Mouse (Mus musculus): ENCODE data around the gene Nodal.

The Nodal gene

DNA sequence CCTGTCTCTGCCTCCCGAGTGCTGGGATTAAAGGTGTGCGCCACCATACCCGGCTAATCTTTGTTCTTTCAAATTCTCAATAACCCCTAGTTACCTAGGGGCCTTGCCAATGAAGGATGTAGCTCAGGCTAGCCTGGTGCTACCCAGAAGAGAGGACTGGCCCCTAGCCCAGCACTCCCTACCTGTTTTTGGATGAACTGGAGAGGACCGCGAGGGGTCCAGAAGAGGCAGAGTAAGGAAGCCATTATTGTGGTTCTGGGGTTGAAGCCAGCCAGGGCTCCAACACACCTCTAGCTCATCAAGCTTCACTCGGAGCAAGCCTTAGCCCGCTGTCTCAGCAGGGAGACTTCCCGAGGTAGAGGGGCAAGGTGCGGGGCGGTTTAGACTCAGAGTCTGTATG lies at the start of gene Nodal:
Gene Nodal (plus strand): TSS at position 301 of the 400 bp plus-strand sequence.
- DNase-seq = no peak

GRCm38 (mm10) chr10:61369755-61370154 lies 48.0 kb upstream of the Nodal start:
- no peak for DNase-seq

DNA sequence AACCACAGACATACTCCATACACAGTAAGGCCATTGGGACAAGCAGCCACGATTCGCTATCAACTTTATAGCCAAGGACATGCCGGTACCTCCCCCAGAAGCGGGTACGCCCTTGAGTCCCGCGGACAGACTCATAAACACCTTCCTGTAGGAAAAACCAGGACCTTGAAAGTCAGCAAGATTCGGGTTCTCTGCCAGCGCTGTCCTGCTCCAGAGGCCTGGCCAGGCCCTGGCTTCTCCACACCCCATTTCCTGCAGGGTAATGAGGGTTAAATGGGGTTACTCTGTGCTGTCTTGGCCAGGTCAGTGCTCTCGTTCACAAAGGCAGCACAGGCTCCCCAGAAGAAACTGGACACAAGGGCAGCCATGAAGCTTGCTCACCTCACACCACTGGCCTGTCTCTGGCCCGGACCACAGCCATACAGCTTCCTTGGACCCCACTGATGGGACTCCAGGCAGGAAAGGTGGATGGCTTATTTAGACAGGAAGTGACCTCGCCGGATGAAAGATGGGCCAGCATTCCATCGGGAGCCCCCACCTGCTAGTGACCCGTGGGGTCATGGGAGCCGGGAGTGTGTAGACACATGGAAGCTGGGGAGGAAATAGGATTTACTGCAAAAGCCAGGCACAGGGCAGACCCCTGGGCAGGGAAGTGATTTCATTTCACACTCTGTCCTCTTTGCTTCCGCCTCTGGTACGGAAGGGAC lies 47.3 kb upstream of the Nodal start:
- DNase-seq = no peak

DNA sequence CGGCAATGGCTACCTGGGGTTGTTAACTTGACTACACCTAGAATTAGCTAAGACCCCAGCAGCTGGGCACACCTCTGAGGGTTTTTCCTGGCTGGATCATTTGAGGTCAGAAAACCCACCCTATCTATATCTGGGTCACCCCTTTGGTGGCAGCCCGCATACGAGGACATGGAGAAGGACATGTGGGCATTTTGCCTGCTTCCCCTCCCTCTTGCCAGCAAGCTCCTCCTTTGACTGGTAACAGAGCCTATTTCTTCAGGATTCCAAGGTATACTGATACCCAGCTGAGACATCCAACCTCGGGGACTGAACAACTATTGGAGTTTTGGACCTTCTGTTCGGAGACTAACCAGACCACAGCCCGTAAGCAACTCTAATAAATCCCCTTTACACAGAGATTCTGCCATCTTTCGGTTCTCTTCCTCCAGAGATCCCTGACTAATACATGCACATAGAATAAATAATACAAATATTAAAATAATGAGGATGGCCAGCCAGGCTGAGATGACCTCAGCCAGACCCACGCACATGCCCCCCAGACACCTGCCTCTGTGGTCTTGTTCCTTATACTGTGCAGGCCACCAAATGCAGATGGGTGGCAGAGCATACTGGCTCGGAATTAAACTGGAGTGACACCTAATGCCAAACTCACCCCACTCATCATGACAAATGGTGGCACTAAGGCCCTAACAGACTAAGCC lies 45.7 kb upstream of the Nodal start:
- no peak for DNase-seq

- DNase-seq = no peak
Measured at GRCm38 (mm10) chr10:61372585-61372923, 45.2 kb upstream of the Nodal start.

DNA sequence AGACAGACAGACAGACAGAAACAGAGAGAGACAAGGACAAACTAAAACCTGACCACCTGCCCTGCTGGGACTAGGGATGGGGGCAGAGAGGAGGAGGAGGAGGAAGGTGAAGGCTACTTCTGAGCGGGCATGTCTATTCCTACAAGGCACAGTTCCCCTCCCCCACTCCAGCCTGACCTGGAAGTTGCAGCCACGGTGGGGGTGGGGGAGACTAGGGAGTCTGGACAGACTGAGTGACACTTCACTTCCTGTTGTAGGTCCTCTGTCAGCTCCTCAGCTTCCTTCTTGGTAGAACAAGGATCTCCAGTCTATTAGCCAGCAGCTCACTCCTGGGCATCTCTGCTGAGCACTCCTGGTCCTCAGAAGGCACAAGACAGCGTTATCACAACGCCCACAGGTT lies 43.7 kb upstream of the Nodal start:
- no peak for DNase-seq

GRCm38 (mm10) chr10:61374771-61375481 lies 42.8 kb upstream of the Nodal start:
- no peak for DNase-seq

DNA sequence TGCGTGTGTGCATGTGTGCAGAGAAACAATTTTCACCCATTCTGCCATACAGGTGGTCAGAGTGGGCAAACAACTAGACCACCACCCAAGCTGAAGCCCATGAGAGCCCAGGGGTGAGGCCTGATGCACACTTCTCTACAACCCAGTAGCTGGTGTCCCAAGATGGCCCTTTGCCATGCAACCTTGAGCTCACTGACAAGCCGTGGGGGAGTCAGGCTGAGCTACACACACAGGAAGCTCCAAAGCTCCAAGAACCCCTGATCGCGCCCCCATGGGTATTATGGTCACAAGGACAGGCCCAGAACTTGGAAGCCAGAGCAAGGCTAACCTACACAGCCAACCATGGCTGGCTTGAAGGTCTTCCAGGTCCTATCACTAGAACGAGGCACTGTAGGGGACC lies 39.7 kb upstream of the Nodal start:
- DNase-seq = no peak

GRCm38 (mm10) chr10:61378698-61379097 lies 39.1 kb upstream of the Nodal start:
- no peak for DNase-seq

DNA sequence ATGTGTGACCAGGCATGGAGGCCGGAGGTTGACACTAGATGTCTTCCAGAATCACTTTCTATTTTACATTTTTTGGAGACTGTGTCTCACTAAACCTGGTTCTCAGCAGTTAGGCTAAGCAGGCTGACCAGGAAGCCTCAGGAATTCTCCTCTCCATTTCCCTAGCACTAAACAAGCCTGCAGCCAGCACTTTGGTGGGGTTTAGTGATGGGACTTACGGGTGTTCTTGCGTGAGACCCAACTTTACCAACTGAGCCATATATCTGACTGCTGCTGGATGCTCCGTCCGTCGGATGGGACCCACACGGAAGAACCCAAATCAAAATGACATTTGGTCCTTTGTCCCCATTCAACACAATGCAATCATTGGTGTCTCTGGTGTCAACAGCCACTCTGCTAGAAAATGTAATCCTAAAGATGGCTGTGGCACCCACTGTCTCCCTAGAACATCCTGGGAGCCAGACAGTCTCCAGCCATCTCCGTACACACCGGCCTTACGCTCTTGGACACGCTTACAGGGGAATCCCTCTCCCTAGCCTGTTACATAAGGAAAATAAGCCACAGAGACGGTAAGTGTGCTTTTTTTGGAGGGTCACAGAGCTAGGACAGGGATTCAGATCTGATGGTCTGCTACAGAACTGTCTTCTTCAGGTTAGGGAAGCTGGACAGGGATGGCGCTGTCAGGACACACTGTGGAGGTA lies 38.3 kb upstream of the Nodal start:
- no peak for DNase-seq

DNA sequence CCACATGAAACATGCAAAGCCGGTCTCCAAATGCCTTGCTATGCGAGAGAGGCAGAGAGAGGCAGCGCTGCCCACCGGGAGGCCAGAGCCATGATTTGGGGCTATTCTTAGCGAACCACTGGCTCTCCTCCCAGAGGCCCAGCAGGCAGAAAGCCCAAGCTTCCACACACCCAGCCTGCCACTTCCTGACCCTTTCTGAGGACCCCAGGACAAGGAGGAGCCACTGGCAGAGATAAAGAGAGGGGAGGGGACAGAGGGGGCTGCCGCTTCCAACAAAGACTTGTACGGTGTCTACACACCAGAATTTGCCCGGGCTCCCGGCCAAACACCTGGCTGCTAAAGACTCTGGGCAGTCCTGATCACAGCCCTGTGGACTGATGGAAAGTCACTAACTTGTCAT lies 37.6 kb upstream of the Nodal start:
- no peak for DNase-seq

DNA sequence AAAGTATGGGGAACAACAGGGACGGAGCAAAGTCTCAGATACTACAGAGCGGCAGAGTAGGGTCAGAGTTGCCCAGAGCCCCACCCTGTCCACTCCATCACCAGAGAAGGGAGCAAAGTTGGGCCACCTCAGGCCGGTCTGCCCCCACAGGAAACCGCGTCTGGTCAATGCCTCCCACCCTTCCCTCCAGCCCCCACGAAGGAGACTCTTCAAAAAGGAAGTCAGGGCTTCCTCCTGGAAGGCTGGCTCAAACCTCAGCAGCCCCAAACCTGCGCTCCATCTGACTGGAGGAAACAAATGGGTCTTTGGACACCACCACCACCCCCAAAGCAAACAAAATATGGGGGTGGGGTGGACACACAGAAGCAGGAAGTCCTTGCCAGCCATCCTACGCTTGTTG lies 35.9 kb upstream of the Nodal start:
- no peak for DNase-seq

- no peak for DNase-seq
Measured at GRCm38 (mm10) chr10:61382281-61382731, 35.5 kb upstream of the Nodal start.

DNA sequence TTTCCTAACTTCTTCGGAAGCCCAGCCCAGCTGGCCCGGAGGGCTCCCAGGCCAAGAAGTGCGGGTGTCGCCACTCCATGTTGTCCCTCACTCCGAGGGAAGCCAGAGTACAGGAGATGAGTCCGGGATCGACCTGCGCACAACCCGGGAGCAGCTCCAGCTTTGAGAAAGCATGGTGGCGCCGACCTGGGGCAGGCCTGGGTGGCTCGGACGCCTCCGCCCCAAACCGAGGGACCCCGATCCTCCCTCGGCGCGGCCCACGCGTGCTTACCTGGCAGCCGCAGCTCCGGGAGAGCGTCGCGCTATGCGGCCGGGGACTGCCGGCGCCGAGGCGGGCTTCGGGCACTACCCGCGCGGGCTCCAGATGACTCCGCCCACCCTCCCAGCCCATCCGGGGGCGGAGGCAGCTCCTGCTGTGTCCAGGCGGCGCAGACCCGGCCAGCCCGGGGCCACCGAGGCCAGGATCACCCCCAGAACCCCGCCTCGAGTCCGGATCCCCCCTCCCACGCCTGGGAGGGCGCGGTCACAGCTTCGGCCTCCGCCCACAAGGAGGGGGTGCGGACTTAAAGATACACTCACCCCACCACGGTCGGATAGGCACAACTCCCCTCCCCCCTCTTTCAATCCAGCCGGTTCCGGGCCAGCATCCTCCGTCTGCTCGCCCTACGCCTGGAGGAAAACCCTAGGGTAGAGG lies 34.6 kb upstream of the Nodal start, which contains the start of gene Pald1:
Gene Pald1 (minus strand): TSS at position 510 of the 694 bp plus-strand sequence.
- DNase-seq = no peak

GRCm38 (mm10) chr10:61383715-61384047 lies 34.1 kb upstream of the Nodal start:
- DNase-seq = no peak

DNA sequence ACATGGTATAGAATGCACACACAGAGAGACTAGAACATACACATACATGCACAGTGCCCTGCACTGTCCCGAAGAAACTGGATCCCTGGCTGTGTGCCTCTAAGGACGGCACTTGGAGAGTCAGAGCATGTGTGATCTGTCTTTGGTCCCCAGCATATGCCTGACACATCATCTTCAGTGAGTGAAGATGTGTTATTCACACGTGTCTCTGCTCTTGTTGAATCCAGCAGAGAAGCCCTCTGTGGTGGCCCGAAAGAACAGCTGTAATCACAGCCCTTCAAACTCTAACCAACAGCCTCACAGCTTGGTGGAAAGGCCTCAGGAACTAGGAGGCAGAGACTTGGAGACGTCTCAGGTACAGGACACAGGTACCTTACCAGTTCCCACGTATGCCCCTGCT lies 32.6 kb upstream of the Nodal start:
- DNase-seq = no peak

DNA sequence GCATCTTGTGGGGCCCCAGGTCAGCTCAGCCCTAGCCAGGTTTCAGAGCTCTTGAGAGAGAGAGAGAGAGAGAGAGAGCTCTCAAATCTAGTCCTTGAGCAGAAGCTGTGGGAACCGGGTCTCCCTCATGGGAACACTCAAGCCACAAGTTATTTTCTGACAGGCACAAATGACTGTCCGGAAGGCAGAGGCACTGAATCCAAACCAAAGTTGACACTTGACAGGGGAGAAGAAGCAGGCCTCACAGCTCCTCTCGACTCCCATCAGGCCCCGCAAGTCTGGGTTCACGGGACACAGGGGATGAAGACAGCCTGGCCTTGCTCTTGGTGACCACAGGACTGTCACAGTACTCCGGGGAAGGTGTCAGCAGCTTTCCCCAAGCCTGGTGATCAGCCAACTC lies 31.5 kb upstream of the Nodal start:
- DNase-seq = no peak

- no peak for DNase-seq
Measured at GRCm38 (mm10) chr10:61389020-61389419, 28.8 kb upstream of the Nodal start.

DNA sequence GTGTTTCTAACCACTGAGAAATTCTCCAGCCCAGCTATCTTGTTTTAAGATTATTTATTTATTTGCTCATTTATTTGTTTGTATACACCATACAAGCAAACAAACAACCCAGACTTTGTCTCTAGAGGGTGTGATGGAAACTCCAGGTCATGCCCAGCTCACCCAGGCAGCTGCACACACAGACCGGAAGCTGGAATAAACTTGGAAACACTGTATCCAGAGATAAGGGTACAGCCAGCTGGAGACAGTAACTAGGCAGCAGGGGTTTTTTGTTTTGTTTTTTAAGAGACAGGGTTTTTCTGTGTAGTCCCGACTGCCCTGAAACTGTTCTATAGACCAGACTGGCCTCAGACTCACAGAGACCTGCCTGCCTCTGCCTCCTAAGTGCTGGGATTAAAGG lies 27.6 kb upstream of the Nodal start:
- no peak for DNase-seq

- no peak for DNase-seq
Measured at GRCm38 (mm10) chr10:61392584-61392983, 25.2 kb upstream of the Nodal start.

GRCm38 (mm10) chr10:61394476-61395136 lies 23.2 kb upstream of the Nodal start:
- DNase-seq = no peak

DNA sequence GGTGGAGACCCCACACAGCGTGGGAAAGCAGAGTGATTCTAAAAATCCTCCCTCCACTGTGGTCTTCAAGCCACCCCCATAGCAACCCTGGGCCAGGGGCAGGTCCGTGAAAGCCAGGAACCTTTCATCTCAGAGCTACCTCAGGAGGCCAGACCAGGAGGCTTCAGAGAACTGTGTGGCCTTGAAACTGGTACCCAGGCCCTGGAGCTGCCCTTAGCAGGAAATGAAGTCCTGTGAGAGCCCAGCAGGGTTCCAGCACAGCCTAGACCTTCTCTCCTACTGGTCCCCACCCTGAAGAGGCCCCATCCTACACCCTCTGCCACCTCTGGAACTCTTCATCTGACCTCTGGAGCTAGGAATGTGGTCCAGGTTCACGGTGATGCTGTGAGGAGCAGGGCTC lies 19.6 kb upstream of the Nodal start:
- DNase-seq = no peak
